Mouse (Mus musculus) 416B (cell line): ENCODE results near the gene Sapcd1.
A peak's percentile ranks its signal among the peaks of the same experiment; 100 is the strongest.

Experiments
- DNase-seq: peaks from one replicate; pipeline ENCODE4 v3.0.0; 2011; ENCODE audit warnings: low read depth

The Sapcd1 gene

GRCm38 (mm10) chr17:35027277-35028068 lies at the start of gene Sapcd1:
Gene Sapcd1, minus strand, starts transcription at chr17:35028016.
- no peak for DNase-seq

GRCm38 (mm10) chr17:35077285-35077684 lies 49.5 kb upstream of the Sapcd1 start:
- no peak for DNase-seq

- no peak for DNase-seq
Measured at GRCm38 (mm10) chr17:35076507-35077176, 48.8 kb upstream of the Sapcd1 start, which contains the start of gene Ly6g6e. Gene Ly6g6e, plus strand, starts transcription at chr17:35076902.

- peak; percentile 48 for DNase-seq
Measured at GRCm38 (mm10) chr17:35074097-35074496, 46.3 kb upstream of the Sapcd1 start.

- DNase-seq: no peak
Measured at GRCm38 (mm10) chr17:35071454-35071853, 43.6 kb upstream of the Sapcd1 start.

- DNase-seq: no peak
Measured at GRCm38 (mm10) chr17:35070556-35071229, 42.9 kb upstream of the Sapcd1 start.

GRCm38 (mm10) chr17:35068213-35068914 lies 40.5 kb upstream of the Sapcd1 start:
- DNase-seq: peak; percentile 52

- DNase-seq: no peak
Measured at GRCm38 (mm10) chr17:35066084-35066483, 38.3 kb upstream of the Sapcd1 start, which contains the start of gene Mpig6b. Gene Mpig6b, minus strand, starts transcription at chr17:35066184.

GRCm38 (mm10) chr17:35064951-35065947 lies 37.4 kb upstream of the Sapcd1 start, which contains the start of gene Ly6g6c:
Gene Ly6g6c, plus strand, starts transcription at chr17:35065388.
- no peak for DNase-seq

GRCm38 (mm10) chr17:35064378-35064877 lies 36.6 kb upstream of the Sapcd1 start:
- no peak for DNase-seq

GRCm38 (mm10) chr17:35063466-35063865 lies 35.6 kb upstream of the Sapcd1 start:
- DNase-seq: no peak

- no peak for DNase-seq
Measured at GRCm38 (mm10) chr17:35061299-35061698, 33.5 kb upstream of the Sapcd1 start.

- DNase-seq: no peak
Measured at GRCm38 (mm10) chr17:35060737-35061297, 33.0 kb upstream of the Sapcd1 start.

GRCm38 (mm10) chr17:35060071-35060470 lies 32.3 kb upstream of the Sapcd1 start:
- no peak for DNase-seq

GRCm38 (mm10) chr17:35058911-35059892 lies 31.4 kb upstream of the Sapcd1 start, which contains the start of gene Ddah2:
Gene Ddah2, plus strand, starts transcription at chr17:35059035.
- peak; percentile 40 for DNase-seq

GRCm38 (mm10) chr17:35058316-35058715 lies 30.5 kb upstream of the Sapcd1 start:
- DNase-seq: no peak

- no peak for DNase-seq
Measured at GRCm38 (mm10) chr17:35057090-35057489, 29.3 kb upstream of the Sapcd1 start.

GRCm38 (mm10) chr17:35055691-35056495 lies 28.1 kb upstream of the Sapcd1 start:
- no peak for DNase-seq
